Mouse (Mus musculus) heart, postnatal 0 days (tissue): ENCODE measurements around the gene Pole2. TPM values are rescaled to one million over a fixed set of nuclear protein-coding genes. Genes with fewer than 3 reads are reported as not detected.
"Not testable (repeated sequence)": the region's sequence is repeated elsewhere in the genome, so short reads cannot be mapped to it uniquely, and the experiment has no call there.

Experiments
- ATAC-seq: fragments of 200-750 bp; cut with Nextera tagmentation; 2 replicates; pipeline ENCODE4 v1.8.0; 2017; ENCODE audit warnings: low read depth, moderate number of reproducible peaks, moderate library complexity; ENCODE audit not compliant: insufficient read depth
- DNase-seq: peaks from one replicate; pipeline ENCODE4 v3.0.0-alpha.2; 2016; ENCODE audit warnings: low spot score
- H3K27ac ChIP-seq: fragments of 300-500 bp; sonication (generic); 2 replicates; pipeline ENCODE4 v1.5.1; 2014; ENCODE audit warnings: low read depth, mild to moderate bottlenecking
- H3K27me3 ChIP-seq: fragments of 300-500 bp; sonication (generic); 2 replicates; pipeline ENCODE4 v1.6.1; 2014; ENCODE audit warnings: low read length, mixed read lengths; ENCODE audit not compliant: control insufficient read depth, insufficient read depth
- H3K36me3 ChIP-seq: fragments of 300-500 bp; sonication (generic); replicated peaks from 2 replicates; pipeline ENCODE4 v1.6.1; 2014; ENCODE audit warnings: low read length, mixed read lengths; ENCODE audit not compliant: control insufficient read depth, insufficient read depth
- H3K4me1 ChIP-seq: fragments of 300-500 bp; sonication (generic); 2 replicates; pipeline ENCODE4 v1.6.1; 2014; ENCODE audit warnings: antibody characterized with exemption; ENCODE audit not compliant: control insufficient read depth, insufficient read depth
- H3K4me2 ChIP-seq: fragments of 300-500 bp; sonication (generic); 2 replicates; pipeline ENCODE4 v1.6.1; 2014; ENCODE audit warnings: low read depth, mild to moderate bottlenecking, low read length, moderate library complexity
- H3K4me3 ChIP-seq: fragments of 300-500 bp; sonication (generic); 2 replicates; pipeline ENCODE4 v1.5.1; 2014; ENCODE audit warnings: low read depth, low read length
- H3K9ac ChIP-seq: fragments of 300-500 bp; sonication (generic); replicated peaks from 2 replicates; pipeline ENCODE4 v1.6.1; 2014; ENCODE audit warnings: low read depth, low read length, mixed read lengths
- H3K9me3 ChIP-seq: fragments of 300-500 bp; sonication (generic); replicated peaks from 2 replicates; pipeline ENCODE4 v1.6.1; 2016; ENCODE audit warnings: low read length; ENCODE audit not compliant: control insufficient read depth
- CTCF ChIP-seq: IDR thresholded peaks from 2 replicates; pipeline ENCODE4 v1.5.1; 2016; ENCODE audit warnings: antibody characterized with exemption, control low read depth, low read depth
- EP300 ChIP-seq: IDR thresholded peaks from 2 replicates; pipeline ENCODE4 v1.6.1; 2016; ENCODE audit warnings: antibody characterized with exemption, low read depth
- WGBS: fragments of 180-500 bp; shearing (Covaris S2); extraction: QIAGEN DNeasy Blood & Tissue Kit; methylation state at CpG from one replicate; pipeline ENCODE4 v1.1.7; 2014; 5-methylcytosine and 5-hydroxymethylcytosine counted together
- polyA plus RNA-seq: library from polyadenylated mRNA; unstranded; fragments of >200 nt; fragmentation: Nextera tagmentation; extraction: Ambion mirVana; gene quantifications from 2 replicates; pipeline ENCODE4 v1.2.1, GENCODE M21; 2015
- total RNA-seq: library from RNA; depleted of rRNA; stranded (reverse); fragments of >200 nt; gene quantifications from 2 replicates; pipeline ENCODE4 v1.2.3, GENCODE M21; 2014; ENCODE audit warnings: low replicate concordance

The Pole2 gene
- total and polyA plus RNA-seq, 2 experiments from 2014 or later, result 0.88 to 5.0 TPM

DNA sequence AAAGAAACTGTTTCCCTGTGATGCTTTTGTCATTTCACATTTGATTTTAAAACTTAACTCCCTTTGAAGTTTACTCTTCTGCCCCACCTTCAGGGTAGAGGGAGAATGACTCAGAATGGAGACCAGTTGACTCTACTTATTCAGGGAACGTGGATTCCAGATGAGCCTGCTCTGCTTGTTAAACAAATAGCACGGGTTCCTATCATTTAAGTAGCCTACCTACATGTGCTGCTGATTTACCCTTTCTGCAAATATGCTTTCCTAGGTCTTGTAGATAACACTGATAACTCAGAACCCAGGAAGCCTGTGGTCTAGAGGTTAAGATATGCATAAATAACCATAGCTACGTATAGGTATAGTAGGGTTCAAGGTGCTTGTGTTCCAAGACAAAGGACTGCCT lies 63.1 kb downstream of the Pole2 start:
- no peaks in the 10 kb centered on the region for H3K36me3 ChIP-seq
- no peaks in the 10 kb centered on the region for H3K9me3 ChIP-seq
- no peak overlapping the region for H3K4me3 ChIP-seq
- H3K27ac ChIP-seq, result no peak overlapping the region
- WGBS, result 59% methylated on average over 3 of the region's 3 CpGs
- no peak overlapping the region for H3K4me2 ChIP-seq
- no peak overlapping the region for H3K9ac ChIP-seq
- peaks cover 13% of the 10 kb centered on the region; the same call in 1 of the 2 replicates for H3K4me1 ChIP-seq
- DNase-seq (no peak), ATAC-seq (no peak)
- TF ChIP-seq CTCF (no peak), EP300 (no peak)
- no peaks in the 10 kb centered on the region for H3K27me3 ChIP-seq

DNA sequence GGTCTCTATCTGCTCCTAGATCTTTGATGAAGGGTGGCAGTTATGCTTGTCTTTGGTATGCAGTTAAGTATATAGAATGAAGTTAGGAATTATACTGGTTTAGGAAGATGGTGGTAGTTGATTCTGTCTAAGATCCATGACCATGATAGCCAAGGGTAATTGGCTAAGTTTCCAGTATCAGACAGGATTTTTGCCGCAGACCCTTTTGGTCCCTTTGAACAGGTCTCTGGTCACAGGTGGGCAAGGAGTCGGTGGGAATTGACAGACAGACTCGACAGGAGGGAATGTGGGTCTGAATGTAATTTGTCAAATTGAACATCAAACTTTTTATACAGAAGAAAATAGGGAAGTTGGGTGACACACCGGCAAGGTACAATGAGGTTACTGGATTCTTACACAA lies 64.4 kb downstream of the Pole2 start:
- not testable (repeated sequence) for H3K4me3 ChIP-seq, H3K9me3 ChIP-seq, H3K4me1 ChIP-seq, H3K36me3 ChIP-seq, H3K9ac ChIP-seq, H3K27ac ChIP-seq, H3K4me2 ChIP-seq, ATAC-seq, H3K27me3 ChIP-seq, DNase-seq
- WGBS, result 78% methylated on average over 4 of the region's 4 CpGs

DNA sequence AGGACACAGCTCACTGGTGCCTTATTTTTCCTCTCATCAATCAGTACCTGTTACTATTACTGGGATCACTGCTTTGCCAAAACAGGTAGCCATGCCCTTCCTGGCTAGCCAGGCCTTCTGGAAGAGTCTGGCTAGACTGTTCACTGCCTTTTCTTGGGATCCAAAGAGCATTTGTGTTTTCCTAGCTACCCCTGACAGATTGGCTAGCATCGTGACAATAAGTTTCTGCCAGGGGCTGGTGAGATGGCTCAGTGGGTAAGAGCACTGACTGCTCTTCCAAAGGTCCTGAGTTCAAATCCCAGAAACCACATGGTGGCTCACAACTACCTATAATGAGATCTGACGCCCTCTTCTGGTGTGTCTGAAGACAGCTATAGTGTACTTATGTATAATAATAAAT lies 67.3 kb downstream of the Pole2 start:
- H3K4me2 ChIP-seq, H3K9me3 ChIP-seq, H3K27me3 ChIP-seq, H3K9ac ChIP-seq, H3K4me3 ChIP-seq, DNase-seq, ATAC-seq, H3K27ac ChIP-seq, H3K4me1 ChIP-seq: not testable (repeated sequence)
- WGBS, result 82% methylated on average over 2 of the region's 2 CpGs
- peaks cover 22% of the 10 kb centered on the region for H3K36me3 ChIP-seq

DNA sequence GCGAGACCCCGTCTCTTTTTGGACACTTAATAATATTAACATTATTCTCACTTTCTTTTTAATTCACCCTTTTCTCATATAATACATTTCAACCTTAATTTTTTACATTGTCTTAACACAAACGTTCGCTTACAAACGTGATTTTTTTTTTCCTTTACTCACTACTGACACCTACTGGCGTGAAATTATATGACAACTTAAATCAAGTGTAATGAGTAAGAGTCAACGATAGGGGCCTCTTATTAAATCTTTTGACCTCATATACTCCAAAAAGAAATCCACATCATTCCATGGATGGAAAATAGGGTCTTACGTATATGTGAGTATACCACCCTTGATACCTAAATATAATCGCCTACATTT lies 68.4 kb downstream of the Pole2 start:
- peak overlapping the region; percentile 26; the same call in 1 of the 2 replicates for H3K4me3 ChIP-seq
- 4% methylated on average over 9 of the region's 9 CpGs for WGBS
- no peak overlapping the region for H3K4me2 ChIP-seq
- peaks cover 22% of the 10 kb centered on the region for H3K36me3 ChIP-seq
- H3K9me3 ChIP-seq, result no peaks in the 10 kb centered on the region
- peaks cover 8% of the 10 kb centered on the region for H3K4me1 ChIP-seq
- no peaks in the 10 kb centered on the region for H3K27me3 ChIP-seq
- DNase-seq (peak; percentile 81), ATAC-seq (peak; percentile 3; the same call in 1 of the 2 replicates)
- peak; percentile 77 for TF ChIP-seq CTCF
- TF ChIP-seq EP300, result 0 out of 2 replicates have a peak, but pooled peaks have one; percentile 11
- H3K9ac ChIP-seq, result no peak overlapping the region
- peak overlapping the region; percentile 59 for H3K27ac ChIP-seq

DNA sequence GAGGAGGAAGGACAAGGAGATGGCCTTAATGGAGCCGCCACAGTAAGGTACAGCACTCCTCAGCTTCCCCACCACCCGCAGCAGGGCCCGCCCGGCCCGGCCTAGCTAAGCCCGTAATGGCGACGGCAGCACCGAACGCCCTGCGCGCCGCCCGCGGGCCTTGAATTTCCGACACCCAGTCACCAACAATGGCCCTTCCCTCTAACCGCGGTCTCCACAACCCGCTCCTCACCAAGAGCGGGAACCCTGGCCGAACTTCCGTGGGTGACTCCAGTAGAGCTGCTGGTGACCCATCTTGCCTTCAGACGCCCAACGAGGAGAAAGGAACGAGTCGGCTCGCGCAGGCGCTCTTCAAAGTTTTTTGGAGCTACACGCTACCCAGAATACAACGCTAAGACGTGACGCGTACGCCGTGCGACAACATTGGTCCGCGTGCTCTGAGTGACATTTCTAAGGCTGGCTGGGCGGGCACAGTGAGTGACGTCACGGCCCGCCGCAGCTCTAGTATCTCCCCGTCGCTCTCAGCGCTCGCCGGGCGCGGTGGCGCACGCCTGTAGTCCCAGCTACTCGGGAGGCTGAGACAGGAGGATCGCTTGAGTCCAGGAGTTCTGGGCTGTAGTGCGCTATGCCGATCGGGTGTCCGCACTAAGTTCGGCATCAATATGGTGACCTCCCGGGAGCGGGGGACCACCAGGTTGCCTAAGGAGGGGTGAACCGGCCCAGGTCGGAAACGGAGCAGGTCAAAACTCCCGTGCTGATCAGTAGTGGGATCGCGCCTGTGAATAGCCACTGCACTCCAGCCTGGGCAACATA lies 69.0 kb downstream of the Pole2 start, which contains the start of gene Rps29:
TSS of gene Rps29 (minus strand) at position 422 of the 813 bp plus-strand sequence.
- WGBS, result under 1% methylated on average over 57 of the region's 68 CpGs
- peak; percentile 98 for DNase-seq

DNA sequence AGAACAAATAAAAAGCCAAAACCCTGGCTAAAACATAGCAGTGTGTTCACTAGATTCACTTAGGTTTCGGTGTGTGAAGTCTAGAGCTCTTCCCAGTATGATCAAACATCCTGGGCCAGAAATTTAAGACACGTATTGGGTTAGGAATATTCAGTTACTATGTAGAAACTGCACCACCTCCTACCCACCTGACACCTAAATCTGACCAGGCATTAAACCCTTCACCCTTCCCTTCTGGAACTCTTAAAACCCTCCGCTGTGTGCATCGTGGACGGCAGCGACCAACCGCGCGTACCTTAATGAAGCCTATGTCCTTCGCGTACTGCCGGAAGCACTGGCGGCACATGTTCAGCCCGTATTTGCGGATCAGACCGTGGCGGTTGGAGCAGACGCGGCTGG lies 69.6 kb downstream of the Pole2 start:
- H3K4me3 ChIP-seq, result peak overlapping the region; percentile 72
- peak overlapping the region; percentile 94 for H3K27ac ChIP-seq
- peak; percentile 19 for DNase-seq
- no peak for TF ChIP-seq CTCF
- no peak for TF ChIP-seq EP300
- H3K9ac ChIP-seq, result peak overlapping the region; percentile 83
- peaks cover 22% of the 10 kb centered on the region for H3K36me3 ChIP-seq
- WGBS, result under 1% methylated on average over 19 of the region's 19 CpGs
- no peaks in the 10 kb centered on the region for H3K9me3 ChIP-seq
- H3K4me1 ChIP-seq, result peaks cover 8% of the 10 kb centered on the region
- no peak; the same call in 1 of the 2 replicates for ATAC-seq
- H3K27me3 ChIP-seq, result no peaks in the 10 kb centered on the region
- H3K4me2 ChIP-seq, result peak overlapping the region; percentile 86

More for the DNA sequence above, 69.0 kb downstream of the Pole2 start, which contains the start of gene Rps29:
- TF ChIP-seq EP300, result peak; percentile 51; the same call in 1 of the 2 replicates
- H3K9me3 ChIP-seq, H3K4me1 ChIP-seq, H3K27me3 ChIP-seq: not testable (repeated sequence)
- Histone ChIP-seq H3K27ac (peak within 1 kb of the TSS; percentile 94), H3K9ac (peak within 1 kb of the TSS; percentile 83), H3K4me3 (peak within 1 kb of the TSS; percentile 72), H3K4me2 (peak within 1 kb of the TSS; percentile 86), H3K36me3 (peaks cover 22% of the 10 kb centered on the region)
- peak; percentile 99 for ATAC-seq
